Mouse (Mus musculus): ENCODE measurements around the gene Gm20388. TPM values are rescaled to one million over a fixed set of nuclear protein-coding genes. Genes with fewer than 3 reads are reported as not detected.

The Gm20388 gene
- polyA plus RNA-seq, 1 experiment: 0.36 TPM

- Histone ChIP-seq H3K9me3 (ENCODE audit: control insufficient read depth, low read length) (peaks cover 13% of the 10 kb centered on the region), H3K4me1 (ENCODE audit: control insufficient read depth) (peaks cover 2% of the 10 kb centered on the region), H3K36me3 (ENCODE audit: control insufficient read depth) (no peaks in the 10 kb centered on the region), H3K4me3 (replicated peaks) (no peak overlapping the region), H3K27me3 (ENCODE audit: control insufficient read depth) (no peaks in the 10 kb centered on the region)
- TF ChIP-seq TAL1 (IDR thresholded peaks at IDR 0.05; ENCODE audit: low read length) (no peak), GATA1 (IDR thresholded peaks at IDR 0.05; ENCODE audit: low read length) (no peak)
Observed at GRCm38 (mm10) chr8:121239640-121240039, 1329.0 kb downstream of the Gm20388 start.

- peaks cover 6% of the 10 kb centered on the region for H3K9me3 ChIP-seq (ENCODE audit: control insufficient read depth, low read length)
- no peaks in the 10 kb centered on the region for H3K4me1 ChIP-seq (ENCODE audit: control insufficient read depth)
- no peaks in the 10 kb centered on the region for H3K27me3 ChIP-seq (ENCODE audit: control insufficient read depth)
- no peak overlapping the region for H3K4me3 ChIP-seq (replicated peaks)
- no peaks in the 10 kb centered on the region for H3K36me3 ChIP-seq (ENCODE audit: control insufficient read depth)
- TF ChIP-seq TAL1 (IDR thresholded peaks at IDR 0.05; ENCODE audit: low read length): no peak
- TF ChIP-seq GATA1 (IDR thresholded peaks at IDR 0.05; ENCODE audit: low read length): no peak
Observed at GRCm38 (mm10) chr8:121241761-121242552, 1331.3 kb downstream of the Gm20388 start.

GRCm38 (mm10) chr8:121242671-121243070 lies 1332.0 kb downstream of the Gm20388 start:
- TF ChIP-seq GATA1 (IDR thresholded peaks at IDR 0.05; ENCODE audit: low read length): no peak
- no peak for TF ChIP-seq TAL1 (IDR thresholded peaks at IDR 0.05; ENCODE audit: low read length)
- H3K4me1 ChIP-seq (ENCODE audit: control insufficient read depth): no peaks in the 10 kb centered on the region
- H3K4me3 ChIP-seq (replicated peaks): no peak overlapping the region
- peaks cover 6% of the 10 kb centered on the region for H3K9me3 ChIP-seq (ENCODE audit: control insufficient read depth, low read length)
- H3K36me3 ChIP-seq (ENCODE audit: control insufficient read depth): no peaks in the 10 kb centered on the region
- H3K27me3 ChIP-seq (ENCODE audit: control insufficient read depth): no peaks in the 10 kb centered on the region

- no peaks in the 10 kb centered on the region for H3K9me3 ChIP-seq (ENCODE audit: control insufficient read depth, low read length)
- H3K4me3 ChIP-seq (replicated peaks): no peak overlapping the region
- no peaks in the 10 kb centered on the region; the same call in 1 of the 2 replicates for H3K4me1 ChIP-seq (ENCODE audit: control insufficient read depth)
- no peak for TF ChIP-seq GATA1 (IDR thresholded peaks at IDR 0.05; ENCODE audit: low read length)
- peaks cover 2% of the 10 kb centered on the region; the same call in 1 of the 2 replicates for H3K27me3 ChIP-seq (ENCODE audit: control insufficient read depth)
- H3K36me3 ChIP-seq (ENCODE audit: control insufficient read depth): no peaks in the 10 kb centered on the region
Observed at GRCm38 (mm10) chr8:121248823-121249222, 1338.2 kb downstream of the Gm20388 start.

- H3K27me3 ChIP-seq (ENCODE audit: control insufficient read depth): peaks cover 2% of the 10 kb centered on the region; the same call in 1 of the 2 replicates
- H3K9me3 ChIP-seq (ENCODE audit: control insufficient read depth, low read length): no peaks in the 10 kb centered on the region
Observed at GRCm38 (mm10) chr8:121249433-121249832, 1338.8 kb downstream of the Gm20388 start.

GRCm38 (mm10) chr8:121251089-121251488 lies 1340.4 kb downstream of the Gm20388 start:
- Histone ChIP-seq H3K27me3 (ENCODE audit: control insufficient read depth) (peaks cover 2% of the 10 kb centered on the region; the same call in 1 of the 2 replicates), H3K4me3 (replicated peaks) (no peak overlapping the region), H3K9me3 (ENCODE audit: control insufficient read depth, low read length) (no peaks in the 10 kb centered on the region), H3K36me3 (ENCODE audit: control insufficient read depth) (no peaks in the 10 kb centered on the region), H3K4me1 (ENCODE audit: control insufficient read depth) (no peaks in the 10 kb centered on the region; the same call in 1 of the 2 replicates)
- TF ChIP-seq TAL1 (IDR thresholded peaks at IDR 0.05; ENCODE audit: low read length) (no peak), GATA1 (IDR thresholded peaks at IDR 0.05; ENCODE audit: low read length) (no peak)

More at GRCm38 (mm10) chr8:121249433-121249832, 1338.8 kb downstream of the Gm20388 start:
- no peak overlapping the region for H3K4me3 ChIP-seq (replicated peaks)
- H3K4me1 ChIP-seq (ENCODE audit: control insufficient read depth): no peaks in the 10 kb centered on the region; the same call in 1 of the 2 replicates
- H3K36me3 ChIP-seq (ENCODE audit: control insufficient read depth): no peaks in the 10 kb centered on the region
- TF ChIP-seq TAL1 (IDR thresholded peaks at IDR 0.05; ENCODE audit: low read length): no peak
- no peak for TF ChIP-seq GATA1 (IDR thresholded peaks at IDR 0.05; ENCODE audit: low read length)

GRCm38 (mm10) chr8:121255727-121256265 lies 1345.2 kb downstream of the Gm20388 start:
- Histone ChIP-seq H3K9me3 (ENCODE audit: control insufficient read depth, low read length) (no peaks in the 10 kb centered on the region), H3K4me1 (ENCODE audit: control insufficient read depth) (no peaks in the 10 kb centered on the region), H3K36me3 (ENCODE audit: control insufficient read depth) (no peaks in the 10 kb centered on the region), H3K27me3 (ENCODE audit: control insufficient read depth) (peaks cover 6% of the 10 kb centered on the region; the same call in 1 of the 2 replicates), H3K4me3 (replicated peaks) (no peak overlapping the region)
- TF ChIP-seq GATA1 (IDR thresholded peaks at IDR 0.05; ENCODE audit: low read length): no peak
- TF ChIP-seq TAL1 (IDR thresholded peaks at IDR 0.05; ENCODE audit: low read length): no peak

GRCm38 (mm10) chr8:121258126-121258792 lies 1347.6 kb downstream of the Gm20388 start:
- H3K4me1 ChIP-seq (ENCODE audit: control insufficient read depth): no peaks in the 10 kb centered on the region
- no peaks in the 10 kb centered on the region for H3K9me3 ChIP-seq (ENCODE audit: control insufficient read depth, low read length)
- no peak overlapping the region for H3K4me3 ChIP-seq (replicated peaks)
- no peak for TF ChIP-seq GATA1 (IDR thresholded peaks at IDR 0.05; ENCODE audit: low read length)
- TF ChIP-seq TAL1 (IDR thresholded peaks at IDR 0.05; ENCODE audit: low read length): no peak
- H3K27me3 ChIP-seq (ENCODE audit: control insufficient read depth): peaks cover 6% of the 10 kb centered on the region; the same call in 1 of the 2 replicates
- no peaks in the 10 kb centered on the region for H3K36me3 ChIP-seq (ENCODE audit: control insufficient read depth)

All from erythroblast, embryonic 14.5 days (primary cell).